Mouse (Mus musculus) bone marrow macrophage, adult 2 months (primary cell): ENCODE results near the gene Wscd2. TPM values are rescaled to one million over a fixed set of nuclear protein-coding genes. Genes with fewer than 3 reads are reported as not detected.
"Not testable (repeated sequence)": the region's sequence is repeated elsewhere in the genome, so short reads cannot be mapped to it uniquely, and the experiment has no call there.

Experiments used
- H3K27ac ChIP-seq: 2 replicates; pipeline ENCODE4 v1.5.1; 2012; ENCODE audit warnings: low read depth, low read length; ENCODE audit not compliant: insufficient read depth
- H3K4me1 ChIP-seq: 2 replicates; pipeline ENCODE4 v1.6.1; 2012; ENCODE audit warnings: low read length; ENCODE audit not compliant: control insufficient read depth, insufficient read depth
- H3K4me3 ChIP-seq: 2 replicates; pipeline ENCODE4 v1.5.1; 2012; ENCODE audit warnings: mild to moderate bottlenecking, low read length, moderate library complexity; ENCODE audit not compliant: insufficient read depth
- CTCF ChIP-seq: IDR thresholded peaks from 2 replicates; pipeline ENCODE4 v1.5.1; 2012; ENCODE audit warnings: low read depth, mild to moderate bottlenecking, low read length, moderate library complexity
- POLR2A ChIP-seq: IDR thresholded peaks from 2 replicates; pipeline ENCODE4 v1.6.1; 2012; ENCODE audit warnings: mild to moderate bottlenecking, low read depth, low read length, borderline replicate concordance
- polyA plus RNA-seq: library from polyadenylated mRNA; stranded (reverse); fragments of >200 nt; gene quantifications from 2 replicates; pipeline ENCODE4 v1.2.4, GENCODE M21; 2012; ENCODE audit not compliant: missing spikeins, insufficient read depth, insufficient read length

Wscd2 gene
- polyA plus RNA-seq, 1 experiment: not detected

GRCm38 (mm10) chr5:113578428-113578827 is 88.3 kb downstream of the Wscd2 start:
- TF ChIP-seq CTCF (no peak), POLR2A (no peak)
- no peak overlapping the region for H3K27ac ChIP-seq
- H3K4me3 ChIP-seq: no peak overlapping the region
- H3K4me1 ChIP-seq: no peaks in the 10 kb centered on the region

- Histone ChIP-seq H3K4me1 (no peaks in the 10 kb centered on the region), H3K4me3 (no peak overlapping the region), H3K27ac (no peak overlapping the region)
- TF ChIP-seq POLR2A: no peak
- TF ChIP-seq CTCF: no peak
Measured at GRCm38 (mm10) chr5:113579128-113579527, 89.0 kb downstream of the Wscd2 start.

DNA sequence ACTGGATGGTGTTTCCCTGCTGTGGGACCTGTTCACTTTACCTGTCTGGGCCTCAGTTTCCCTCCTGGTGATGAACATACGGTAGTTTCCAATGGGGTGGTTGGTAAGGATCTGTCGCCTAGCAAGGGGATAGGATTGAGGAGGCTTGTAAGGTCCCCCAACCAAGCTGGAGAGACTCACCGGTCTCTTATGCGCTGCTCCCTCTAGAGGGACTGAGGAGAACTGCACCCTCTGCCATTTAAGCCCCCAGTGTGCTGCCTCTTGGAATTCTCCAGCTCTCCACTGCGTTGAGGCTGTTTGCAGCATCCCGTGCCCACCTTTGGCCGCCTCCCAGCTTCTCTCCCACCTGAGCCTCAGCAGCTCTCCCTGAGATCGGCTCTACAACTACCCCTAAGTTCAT is 90.1 kb downstream of the Wscd2 start:
- Histone ChIP-seq H3K4me1 (peaks cover 8% of the 10 kb centered on the region), H3K27ac (no peak overlapping the region), H3K4me3 (no peak overlapping the region)
- TF ChIP-seq CTCF: peak; percentile 57
- TF ChIP-seq POLR2A: no peak

GRCm38 (mm10) chr5:113580801-113581200 is 90.7 kb downstream of the Wscd2 start:
- TF ChIP-seq CTCF (no peak), POLR2A (no peak)
- no peak overlapping the region for H3K27ac ChIP-seq
- no peak overlapping the region for H3K4me3 ChIP-seq
- peaks cover 9% of the 10 kb centered on the region for H3K4me1 ChIP-seq

GRCm38 (mm10) chr5:113583424-113584162 is 93.5 kb downstream of the Wscd2 start:
- no peak for TF ChIP-seq CTCF
- TF ChIP-seq POLR2A: no peak
- Histone ChIP-seq H3K27ac (no peak overlapping the region), H3K4me1 (peaks cover 9% of the 10 kb centered on the region), H3K4me3 (no peak overlapping the region)

DNA sequence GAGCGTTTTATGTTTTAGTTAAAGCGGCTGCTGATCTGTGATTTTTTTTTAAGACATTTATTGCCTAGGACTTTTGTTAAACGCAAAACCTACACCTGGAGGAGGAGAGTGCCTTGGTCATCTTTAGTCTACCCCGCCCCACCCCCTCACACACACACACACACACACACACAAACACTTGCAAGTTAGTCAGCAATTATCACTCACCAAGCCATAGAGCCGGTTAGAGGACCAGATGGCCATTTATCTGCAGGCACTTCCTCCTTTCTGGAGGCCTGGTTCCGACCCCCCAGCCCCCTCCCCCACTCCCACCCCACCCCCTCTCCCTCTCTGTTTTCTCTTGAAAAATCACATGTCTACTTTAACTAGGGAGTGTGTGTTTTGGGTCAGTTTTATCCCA is 94.3 kb downstream of the Wscd2 start:
- Histone ChIP-seq H3K4me3 (no peak overlapping the region), H3K4me1 (peaks cover 9% of the 10 kb centered on the region), H3K27ac (no peak overlapping the region)
- TF ChIP-seq CTCF (no peak), POLR2A (no peak)

GRCm38 (mm10) chr5:113585619-113586457 is 95.7 kb downstream of the Wscd2 start:
- not testable (repeated sequence) for H3K4me1 ChIP-seq, H3K4me3 ChIP-seq, H3K27ac ChIP-seq

DNA sequence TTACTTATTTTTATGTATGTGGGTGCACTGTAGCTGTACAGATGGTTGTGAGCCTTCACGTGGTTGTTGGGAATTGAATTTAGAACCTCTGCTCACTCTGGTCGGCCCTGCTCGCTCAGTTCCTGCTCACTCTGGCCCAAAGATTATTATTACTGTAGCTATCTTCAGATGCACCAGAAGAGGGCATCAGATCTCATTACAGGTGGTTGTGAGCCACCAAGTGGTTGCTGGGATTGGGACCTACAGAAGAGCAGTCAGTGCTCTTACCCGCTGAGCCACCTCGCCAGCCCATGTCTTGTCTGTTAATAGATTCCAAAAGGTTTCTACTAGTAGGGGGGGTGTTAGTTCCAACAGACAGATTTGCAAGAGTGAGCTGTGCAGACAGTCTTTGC is 96.3 kb downstream of the Wscd2 start:
- not testable (repeated sequence) for H3K27ac ChIP-seq, H3K4me1 ChIP-seq, H3K4me3 ChIP-seq

DNA sequence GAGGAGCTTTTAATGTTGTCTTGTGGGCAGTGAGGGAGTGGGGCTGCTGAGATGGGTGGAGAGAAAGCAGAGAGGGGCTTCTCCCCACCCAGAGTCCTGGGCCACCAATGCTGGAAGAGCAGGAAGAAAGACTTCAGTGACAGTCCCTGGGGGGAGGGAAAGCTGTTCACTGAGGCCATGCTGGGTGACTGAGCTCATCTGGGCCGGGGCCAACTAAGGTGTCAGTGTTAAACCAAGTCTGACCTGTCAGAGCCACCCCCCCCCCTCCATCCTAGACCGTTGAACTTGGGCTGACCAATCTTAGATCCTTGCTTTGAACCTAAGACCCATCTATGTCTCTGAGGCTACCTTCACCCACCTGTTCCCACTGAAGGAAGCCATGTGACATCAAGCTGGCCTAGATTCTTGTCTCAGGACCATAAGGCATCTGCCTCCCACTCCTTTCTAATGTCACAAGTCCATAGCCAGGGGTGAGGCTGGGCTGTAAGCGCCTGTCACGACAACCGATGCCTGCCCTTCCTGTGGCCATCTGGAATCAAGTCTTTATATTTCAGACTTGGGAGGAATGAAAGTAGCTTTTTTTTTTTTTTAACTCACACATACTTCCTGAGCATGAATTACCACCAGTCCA is 100.0 kb downstream of the Wscd2 start:
- Histone ChIP-seq H3K4me3 (no peak overlapping the region), H3K4me1 (peaks cover 31% of the 10 kb centered on the region), H3K27ac (no peak overlapping the region)
- TF ChIP-seq CTCF (no peak), POLR2A (no peak)

DNA sequence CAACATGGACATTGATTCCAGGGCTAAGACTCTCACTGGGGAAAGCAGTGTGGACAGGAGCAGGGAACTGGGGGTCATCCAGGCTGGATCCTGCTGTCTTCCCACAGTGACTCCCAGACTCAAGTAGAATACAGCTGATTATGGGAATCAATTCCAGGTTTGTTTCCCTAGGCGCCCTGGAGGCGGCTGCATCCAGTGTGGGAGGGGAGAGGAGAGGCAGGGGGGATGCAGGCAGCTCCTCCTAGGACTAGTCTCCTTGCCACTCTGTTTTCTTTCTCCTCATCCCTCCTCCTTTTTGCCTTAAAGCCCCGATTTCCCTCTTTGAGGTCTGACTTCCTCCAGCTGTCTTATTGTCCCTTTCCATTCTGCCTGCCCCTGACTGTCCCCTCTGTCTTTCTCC is 101.0 kb downstream of the Wscd2 start:
- TF ChIP-seq CTCF: no peak
- no peak for TF ChIP-seq POLR2A
- Histone ChIP-seq H3K4me1 (peaks cover 29% of the 10 kb centered on the region), H3K27ac (no peak overlapping the region), H3K4me3 (no peak overlapping the region)
